ENCODE assay signal across 8 mouse cellular contexts in the genomic region with DNA sequence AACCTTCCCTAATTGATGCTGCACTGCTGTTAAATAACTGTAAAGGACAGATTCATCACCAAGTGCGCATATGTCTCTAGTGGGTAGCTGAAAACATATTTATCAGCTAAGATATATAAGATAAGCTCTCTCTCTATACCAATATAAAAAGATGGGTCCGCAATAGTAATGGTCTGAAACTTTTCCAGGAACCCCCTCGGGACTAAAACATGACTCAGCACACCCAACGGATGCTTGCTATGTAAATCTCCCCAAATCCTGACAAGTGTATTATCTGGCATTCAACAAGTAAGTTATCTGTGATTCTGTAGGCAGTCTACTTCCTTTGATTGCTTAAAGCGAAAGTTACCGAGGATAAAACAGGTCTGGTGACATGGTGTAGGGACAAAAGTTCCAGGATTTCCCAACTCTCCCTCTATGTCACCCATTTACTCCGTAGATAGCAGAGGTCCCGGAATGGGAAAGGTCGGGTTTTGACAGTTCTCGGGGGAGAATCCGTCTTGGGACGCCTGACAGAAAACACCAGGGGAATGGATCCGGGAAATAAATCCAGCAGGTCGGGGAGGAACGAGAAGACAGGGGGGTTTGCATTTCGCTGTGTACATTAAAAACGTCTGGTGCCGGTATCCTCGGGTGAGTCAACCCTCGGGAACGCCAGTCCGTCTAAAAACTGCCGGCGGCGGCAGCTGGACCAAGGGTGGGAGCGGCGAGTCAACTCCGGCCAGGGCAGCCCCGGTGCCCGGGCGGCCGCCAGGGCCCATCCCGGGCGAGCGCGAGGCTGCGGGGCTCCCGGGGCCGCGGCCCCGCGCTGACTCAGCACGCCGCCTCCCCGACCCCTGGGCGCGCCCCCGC. TPM values are rescaled to one million over a fixed set of nuclear protein-coding genes. Genes with fewer than 3 reads are reported as not detected.
DNase-seq lines count a peak whose midpoint lies in the region; ATAC-seq and TF ChIP-seq lines count a peak whose summit lies in the region.

No protein-coding gene starts in this region.

- H3K4me1 ChIP-seq in CH12.LX (ENCODE audit: control insufficient read depth in 1 of 2, insufficient read depth in 2 of 2): peaks cover 4 to 30% of the 10 kb centered on the region in 2 experiments
- H3K4me1 ChIP-seq in heart, embryonic 13.5 days: peaks cover 23% of the 10 kb centered on the region
- H3K4me1 ChIP-seq in liver, adult 2 months (ENCODE audit: control insufficient read depth, insufficient read depth, low read length): peaks cover 3% of the 10 kb centered on the region
- peaks cover 12% of the 10 kb centered on the region for H3K4me1 ChIP-seq in olfactory bulb, adult 2 months (ENCODE audit: control insufficient read depth, insufficient read depth, low read length)

- H3K9me3 ChIP-seq in CH12.LX (replicated peaks; ENCODE audit: low read length): no peaks in the 10 kb centered on the region
- H3K9me3 ChIP-seq in heart, embryonic 13.5 days: no peaks in the 10 kb centered on the region

- peak overlapping the region; percentile 98 for H3K9ac ChIP-seq in CH12.LX (ENCODE audit: insufficient read depth, low read depth)
- peak overlapping the region; percentile 96 for H3K9ac ChIP-seq in heart, embryonic 13.5 days
- peak overlapping the region; percentile 93 for H3K9ac ChIP-seq in liver, adult 2 months (ENCODE audit: low read depth, low read length)

- DNase-seq in layer of hippocampus, adult 2 months (ENCODE audit: low spot score in 2 of 2): no peak
- DNase-seq in layer of hippocampus, adult 9-10 months (ENCODE audit: low spot score): no peak
- peak; percentile 62 for DNase-seq in CH12.LX (ENCODE audit: extremely low read depth)
- peak; percentile 19 for DNase-seq in embryo, embryonic 10 days (ENCODE audit: low spot score)
- peak; percentile 79 for DNase-seq in liver, adult 2 months (ENCODE audit: extremely low read depth, low read depth, low spot score)
- DNase-seq in right cerebral cortex, adult 18-20 months: no peak

- TF ChIP-seq RAD21 in CH12.LX (IDR thresholded peaks at IDR 0.05; ENCODE audit: low read depth, low read length): no peak

- H3K4me2 ChIP-seq in CH12.LX (ENCODE audit: insufficient read depth, low read depth, poor library complexity, severe bottlenecking): peak overlapping the region; percentile 98
- peak overlapping the region; percentile 83 for H3K4me2 ChIP-seq in heart, embryonic 13.5 days

- no peaks in the 10 kb centered on the region for H3K27me3 ChIP-seq in CH12.LX (replicated peaks)
- H3K27me3 ChIP-seq in heart, embryonic 13.5 days (replicated peaks): no peaks in the 10 kb centered on the region
- H3K27me3 ChIP-seq in liver, adult 2 months (ENCODE audit: control insufficient read depth, insufficient read depth, low read length): no peaks in the 10 kb centered on the region

- in situ Hi-C loops in CH12.LX (cut with MboI; ENCODE audit: low pct_ligation_motif_present, low pct_unique_long_range_greater_than_20kb, low sequenced_read_pairs): no loop called here

- dilution Hi-C loops in CH12.LX (cut with MboI; ENCODE audit: extremely low pct_ligation_motif_present, extremely low pct_unique_long_range_greater_than_20kb, low sequenced_read_pairs): no loop called here

- peaks cover 47% of the 10 kb centered on the region for H3K79me2 ChIP-seq in CH12.LX (replicated peaks; ENCODE audit: control insufficient read depth, extremely low read depth, insufficient read depth, poor library complexity, severe bottlenecking)
- H3K79me2 ChIP-seq in liver, adult 2 months (ENCODE audit: control insufficient read depth, insufficient read depth, low read length): peaks cover 35% of the 10 kb centered on the region

- peak overlapping the region; percentile 81 for H3K4me3 ChIP-seq in layer of hippocampus, adult 2 months
- peak overlapping the region; percentile 81 to 86 (median 84) for H3K4me3 ChIP-seq in CH12.LX (replicated peaks in 1 of 3; ENCODE audit: low read depth in 2 of 3, low read length in 2 of 3, poor library complexity in 1 of 3)
- H3K4me3 ChIP-seq in heart, embryonic 13.5 days: peak overlapping the region; percentile 91
- H3K4me3 ChIP-seq in liver, adult 2 months (ENCODE audit: insufficient read depth, low read depth, low read length): peak overlapping the region; percentile 95
- H3K4me3 ChIP-seq in olfactory bulb, adult 2 months (ENCODE audit: insufficient read depth, low read depth, low read length): peak overlapping the region; percentile 67

- no peak for TF ChIP-seq POLR2A in CH12.LX (IDR thresholded peaks at IDR 0.05; ENCODE audit: low read depth, low read length)
- no peak for TF ChIP-seq POLR2A in liver, adult 2 months (IDR thresholded peaks at IDR 0.05; ENCODE audit: extremely low read depth, insufficient read depth, low read length)
- TF ChIP-seq POLR2A in olfactory bulb, adult 2 months (IDR thresholded peaks at IDR 0.05; ENCODE audit: insufficient read depth, low read depth, low read length): no peak

- no peak for TF ChIP-seq CTCF in layer of hippocampus, adult 2 months (conservative IDR thresholded peaks at IDR 0.05)
- no peak for TF ChIP-seq CTCF in CH12.LX (conservative IDR thresholded peaks at IDR 0.05 in 1 of 2, IDR thresholded peaks at IDR 0.05 in 1 of 2; ENCODE audit: low read depth in 2 of 2, low read length in 2 of 2)
- no peak for TF ChIP-seq CTCF in liver, adult 2 months (IDR thresholded peaks at IDR 0.05; ENCODE audit: low read depth, low read length)
- TF ChIP-seq CTCF in olfactory bulb, adult 2 months (IDR thresholded peaks at IDR 0.05; ENCODE audit: insufficient read depth, low read depth, low read length): no peak

- ATAC-seq in heart, embryonic 13.5 days (ENCODE audit: extremely low read depth, insufficient number of reproducible peaks, low FRiP score, low TSS enrichment): no peak

- TF ChIP-seq EP300 in CH12.LX (IDR thresholded peaks at IDR 0.05; ENCODE audit: low read length): peak; percentile 31; the same call in 1 of the 2 replicates

- H3K36me3 ChIP-seq in CH12.LX (replicated peaks in 1 of 2; ENCODE audit: control insufficient read depth in 1 of 2, insufficient read depth in 1 of 2, low read length in 1 of 2): peaks cover 46 to 47% of the 10 kb centered on the region in 2 experiments
- H3K36me3 ChIP-seq in heart, embryonic 13.5 days: peaks cover 50% of the 10 kb centered on the region
- peaks cover 23% of the 10 kb centered on the region for H3K36me3 ChIP-seq in liver, adult 2 months (ENCODE audit: control insufficient read depth, insufficient read depth, low read length)

- peak overlapping the region; percentile 93 for H3K27ac ChIP-seq in layer of hippocampus, adult 2 months
- H3K27ac ChIP-seq in CH12.LX (ENCODE audit: insufficient read depth, low read depth): peak overlapping the region; percentile 39
- H3K27ac ChIP-seq in heart, embryonic 13.5 days (replicated peaks): peak overlapping the region; percentile 84
- peak overlapping the region; percentile 90 for H3K27ac ChIP-seq in liver, adult 2 months (replicated peaks; ENCODE audit: insufficient read depth, low read depth, low read length)
- H3K27ac ChIP-seq in olfactory bulb, adult 2 months (ENCODE audit: insufficient read depth, low read depth, low read length): no peak overlapping the region

- WGBS in heart, embryonic 13.5 days: 3% methylated on average over 32 of the region's 48 CpGs
- 2% methylated on average over 48 of the region's 48 CpGs for WGBS in liver, adult 2 months
- 3% methylated on average over 48 of the region's 48 CpGs for WGBS in olfactory bulb, adult 2 months

TF ChIP-seq in CH12.LX, 34 proteins besides CTCF, POLR2A, EP300 and RAD21 (continues in another document):
- TF ChIP-seq ZNF384 (IDR thresholded peaks at IDR 0.05; ENCODE audit: low read depth, low read length) (no peak), SMC3 (IDR thresholded peaks at IDR 0.05; ENCODE audit: low read depth, low read length) (no peak), KAT2A (IDR thresholded peaks at IDR 0.05; ENCODE audit: insufficient replicate concordance, low read length) (0 out of 2 replicates have a peak, but pooled peaks have one; percentile 16), HCFC1 (IDR thresholded peaks at IDR 0.05; ENCODE audit: low read depth, low read length) (no peak; the same call in 1 of the 2 replicates), MYC (IDR thresholded peaks at IDR 0.05; ENCODE audit: low read depth, low read length) (no peak), GABPA (IDR thresholded peaks at IDR 0.05; ENCODE audit: insufficient replicate concordance, low read depth, low read length) (no peak), JUN (IDR thresholded peaks at IDR 0.05; ENCODE audit: insufficient read depth, low read depth, low read length) (no peak; the same call in 1 of the 2 replicates), E2F4 (IDR thresholded peaks at IDR 0.05; ENCODE audit: insufficient replicate concordance, low read depth, low read length) (no peak)

RNA-seq across cellular contexts. Expression of a gene that starts 0.6 kb away (rescaled TPM):
- total RNA-seq in layer of hippocampus, adult 2 months (2021): 10 to 100 TPM; 49.3 to 55.6 TPM
- 29.5 and 32.4 TPM in 2 replicates for total RNA-seq in CH12.LX (2012; rRNA removed)
- total RNA-seq in CH12.LX (2014; rRNA removed): 46.0 and 49.5 TPM in 2 replicates
- 44.0 and 45.6 TPM in 2 replicates for polyA plus RNA-seq in CH12.LX (2012; ENCODE audit: insufficient read length, low read depth)
- 20.6 and 21.8 TPM in 2 replicates for polyA plus RNA-seq in heart, embryonic 13.5 days (2015; fragmentation: Nextera tagmentation; extraction: Ambion mirVana)
- 24.7 and 25.3 TPM in 2 replicates for total RNA-seq in liver, adult 2 months (2014; rRNA removed)
- polyA plus RNA-seq in liver, adult 2 months (2012; rRNA removed): 7.1 and 8.2 TPM in 2 replicates
- 288 TPM in 1 of 2 replicates, not detected in the other for polyA plus RNA-seq in olfactory bulb, adult 2 months (2012; ENCODE audit: insufficient read depth, insufficient read length, low replicate concordance, missing spikeins)

RNA-seq across cellular contexts. Expression of a gene that starts 40.1 kb away (rescaled TPM):
- 10 to 100 TPM; 70.0 to 71.6 TPM for total RNA-seq in layer of hippocampus, adult 2 months (2021)
- total RNA-seq in CH12.LX (2012; rRNA removed) (117 and 151 TPM in 2 replicates), CH12.LX (2014; rRNA removed) (140 and 144 TPM in 2 replicates)
- polyA plus RNA-seq in CH12.LX (2012; ENCODE audit: insufficient read length, low read depth): 101 and 132 TPM in 2 replicates
- polyA plus RNA-seq in heart, embryonic 13.5 days (2015; fragmentation: Nextera tagmentation; extraction: Ambion mirVana): 25.9 and 27.9 TPM in 2 replicates
- total RNA-seq in liver, adult 2 months (2014; rRNA removed): 55.5 and 66.8 TPM in 2 replicates
- 67.4 and 71.7 TPM in 2 replicates for polyA plus RNA-seq in liver, adult 2 months (2012; rRNA removed)
- not detected in 2 replicates for polyA plus RNA-seq in olfactory bulb, adult 2 months (2012; ENCODE audit: insufficient read depth, insufficient read length, low replicate concordance, missing spikeins)

RNA-seq across cellular contexts. Expression of a gene that starts 55.4 kb away (rescaled TPM):
- under 1 TPM in 1 of 2 experiments, not detected in 1; 0.54 TPM for total RNA-seq in layer of hippocampus, adult 2 months (2021)
- total RNA-seq in CH12.LX (2012; rRNA removed) (not detected in 2 replicates), CH12.LX (2014; rRNA removed) (not detected in 2 replicates)
- not detected in 2 replicates for polyA plus RNA-seq in CH12.LX (2012; ENCODE audit: insufficient read length, low read depth)
- polyA plus RNA-seq in heart, embryonic 13.5 days (2015; fragmentation: Nextera tagmentation; extraction: Ambion mirVana): 0.10 TPM in 1 of 2 replicates, not detected in the other
- not detected in 2 replicates for total RNA-seq in liver, adult 2 months (2014; rRNA removed)
- not detected in 2 replicates for polyA plus RNA-seq in liver, adult 2 months (2012; rRNA removed)
- polyA plus RNA-seq in olfactory bulb, adult 2 months (2012; ENCODE audit: insufficient read depth, insufficient read length, low replicate concordance, missing spikeins): not detected in 2 replicates

Comparison
In these comparisons a context has a peak if more than half of its experiments do, and no peak if none do; other contexts are left out.
1. DNase-seq: peak in CH12.LX (single experiment), embryo, embryonic 10 days (single experiment) and liver, adult 2 months (single experiment); none in layer of hippocampus, adult 2 months (0 of 2), layer of hippocampus, adult 9-10 months (single experiment) and right cerebral cortex, adult 18-20 months (single experiment).
2. Peak in every context shown above with its lines, with median percentiles within 50 percentile points of each other: H3K4me3 ChIP-seq and H3K9ac ChIP-seq.